Mouse (Mus musculus): ENCODE results near the gene Olfml2b.

Gene Olfml2b

GRCm38 (mm10) chr1:170644255-170645205, at the start of gene Olfml2b:
Olfml2b (plus strand) TSS chr1:170644532.
- DNase-seq (ENCODE audit: extremely low spot score, low spot score), result peak; percentile 84

GRCm38 (mm10) chr1:170594575-170594974, 49.8 kb upstream of the Olfml2b start:
- no peak for DNase-seq (ENCODE audit: extremely low spot score, low spot score)

- no peak for DNase-seq (ENCODE audit: extremely low spot score, low spot score)
These were observed 38.9 kb upstream of the Olfml2b start for GRCm38 (mm10) chr1:170605228-170606001.

- no peak for DNase-seq (ENCODE audit: extremely low spot score, low spot score)
These were observed 37.0 kb upstream of the Olfml2b start for GRCm38 (mm10) chr1:170607231-170607917.

GRCm38 (mm10) chr1:170608461-170609071, 35.8 kb upstream of the Olfml2b start:
- no peak for DNase-seq (ENCODE audit: extremely low spot score, low spot score)

- no peak for DNase-seq (ENCODE audit: extremely low spot score, low spot score)
These were observed 34.5 kb upstream of the Olfml2b start for GRCm38 (mm10) chr1:170609872-170610271.

- DNase-seq (ENCODE audit: extremely low spot score, low spot score), result no peak
These were observed 34.0 kb upstream of the Olfml2b start for GRCm38 (mm10) chr1:170610289-170610688.

GRCm38 (mm10) chr1:170610695-170611094, 33.6 kb upstream of the Olfml2b start:
- no peak for DNase-seq (ENCODE audit: extremely low spot score, low spot score)

- DNase-seq (ENCODE audit: extremely low spot score, low spot score), result no peak
These were observed 32.7 kb upstream of the Olfml2b start for GRCm38 (mm10) chr1:170611631-170612030.

- peak; percentile 73 for DNase-seq (ENCODE audit: extremely low spot score, low spot score)
These were observed 31.1 kb upstream of the Olfml2b start for GRCm38 (mm10) chr1:170612968-170613872.

- DNase-seq (ENCODE audit: extremely low spot score, low spot score), result no peak
These were observed 24.5 kb upstream of the Olfml2b start for GRCm38 (mm10) chr1:170619686-170620374.

- DNase-seq (ENCODE audit: extremely low spot score, low spot score), result no peak
These were observed 21.4 kb upstream of the Olfml2b start for GRCm38 (mm10) chr1:170622934-170623333.

GRCm38 (mm10) chr1:170623432-170623831, 20.9 kb upstream of the Olfml2b start:
- no peak for DNase-seq (ENCODE audit: extremely low spot score, low spot score)

- DNase-seq (ENCODE audit: extremely low spot score, low spot score), result no peak
These were observed 13.8 kb upstream of the Olfml2b start for GRCm38 (mm10) chr1:170630489-170630888.

GRCm38 (mm10) chr1:170631571-170631970, 12.8 kb upstream of the Olfml2b start:
- DNase-seq (ENCODE audit: extremely low spot score, low spot score), result no peak

- DNase-seq (ENCODE audit: extremely low spot score, low spot score), result peak; percentile 69
These were observed 11.9 kb upstream of the Olfml2b start for GRCm38 (mm10) chr1:170632385-170632784.

GRCm38 (mm10) chr1:170632856-170633255, 11.5 kb upstream of the Olfml2b start:
- DNase-seq (ENCODE audit: extremely low spot score, low spot score), result no peak

GRCm38 (mm10) chr1:170638941-170639340, 5.4 kb upstream of the Olfml2b start:
- DNase-seq (ENCODE audit: extremely low spot score, low spot score), result no peak

- DNase-seq (ENCODE audit: extremely low spot score, low spot score), result no peak
These were observed 1.7 kb downstream of the Olfml2b start for GRCm38 (mm10) chr1:170645896-170646605.

All from neural tube, embryonic 10.5 days (tissue).